Comparison of ENCODE assay signal across 9 mouse cellular contexts in genomic region chr16:22820731-22821130, GRCm38 (mm10). TPM values are rescaled to one million over a fixed set of nuclear protein-coding genes. Genes with fewer than 3 reads are reported as not detected.
DNase-seq lines count a peak whose midpoint lies in the region; TF ChIP-seq lines count a peak whose summit lies in the region.
"Had no signal": no experiment of that assay in that cellular context is flagged by ENCODE, and none has a peak within 500 bp of the region (broad histone marks: within the 10 kb centered on the region; RNA-seq: fewer than 3 reads in every experiment).

No protein-coding gene starts in this region.

- TF ChIP-seq POLR2A in cerebellum, adult 2 months (IDR thresholded peaks at IDR 0.05; ENCODE audit: borderline replicate concordance, insufficient read depth, low read length): no peak

- H3K27ac ChIP-seq in cerebellum, adult 2 months (ENCODE audit: insufficient read depth, low read length): no peak overlapping the region

- no peaks in the 10 kb centered on the region for H3K27me3 ChIP-seq in cerebellum, adult 2 months (ENCODE audit: control insufficient read depth, insufficient read depth, low read length)

- TF ChIP-seq CTCF in cerebellum, adult 2 months (IDR thresholded peaks at IDR 0.05; ENCODE audit: borderline replicate concordance, insufficient read depth, low read depth, low read length): peak; percentile 48; the same call in 1 of the 2 replicates

- H3K4me1 ChIP-seq in cerebellum, adult 2 months (ENCODE audit: control insufficient read depth, insufficient read depth, low read length): no peaks in the 10 kb centered on the region

- 17% methylated on average over 8 of the region's 8 CpGs for WGBS in cerebellum, adult 2 months

- intact Hi-C loops in left cerebral cortex, postnatal 4 days (cut with DNase I): no loop called here

- no peak overlapping the region for H3K4me3 ChIP-seq in cerebellum, adult 2 months (replicated peaks; ENCODE audit: insufficient read depth, low read depth, low read length)

- no peak for DNase-seq in cerebellum, adult 2 months
- DNase-seq in cerebellum, adult 11-12 months: no peak
- peak; percentile 26 for DNase-seq in left cerebral cortex, adult 11 months (ENCODE audit: low spot score)
- no peak for DNase-seq in left cerebral cortex, postnatal 4 days
- peak; percentile 57 to 73 for DNase-seq in frontal cortex, adult 2 months (ENCODE audit: extremely low spot score in 1 of 2, low spot score in 1 of 2)
- peak; percentile 66 to 69 for DNase-seq in right cerebral cortex, adult 2 months (ENCODE audit: low spot score in 2 of 2)
- DNase-seq in gastrocnemius, adult 8-10 months (ENCODE audit: low spot score in 2 of 2): no peak
- DNase-seq in lung, postnatal 14 days: no peak

RNA-seq across cellular contexts. Expression of gene Crygs, which starts 9.4 kb away (rescaled TPM):
- polyA plus RNA-seq in cerebellum, adult 2 months (2012; rRNA removed): 0.38 TPM in 2 replicates
- not detected for total RNA-seq in left cerebral cortex, postnatal 4 days (2021)
- polyA plus RNA-seq in frontal cortex, adult 2 months (2012; rRNA removed): 0.18 TPM in 1 of 2 replicates, not detected in the other
- not detected for total RNA-seq in gastrocnemius, adult 8-10 months (2022)
- polyA plus RNA-seq: C2C12 had no signal

RNA-seq across cellular contexts. Expression of gene Tbccd1, which starts 36.7 kb away (rescaled TPM):
- 20.2 and 21.5 TPM in 2 replicates for polyA plus RNA-seq in cerebellum, adult 2 months (2012; rRNA removed)
- total RNA-seq in left cerebral cortex, postnatal 4 days (2021): 10 to 100 TPM; 10.9 to 11.8 TPM
- 16.2 and 19.2 TPM in 2 replicates for polyA plus RNA-seq in frontal cortex, adult 2 months (2012; rRNA removed)
- 1 to 10 TPM; 7.3 to 8.4 (median 7.9) TPM for total RNA-seq in gastrocnemius, adult 8-10 months (2022)

RNA-seq across cellular contexts. Expression of gene Dnajb11, which starts 36.9 kb away (rescaled TPM):
- polyA plus RNA-seq in cerebellum, adult 2 months (2012; rRNA removed): 41.3 and 44.8 TPM in 2 replicates
- 10 to 100 TPM; 59.3 to 61.4 TPM for total RNA-seq in left cerebral cortex, postnatal 4 days (2021)
- 42.9 and 43.0 TPM in 2 replicates for polyA plus RNA-seq in frontal cortex, adult 2 months (2012; rRNA removed)
- total RNA-seq in gastrocnemius, adult 8-10 months (2022): 10 to 100 TPM; 35.9 to 41.6 (median 37.0) TPM

Comparison
In these comparisons a context has a peak if more than half of its experiments do, and no peak if none do; other contexts are left out.
1. DNase-seq: peak in left cerebral cortex, adult 11 months (single experiment), frontal cortex, adult 2 months (2 of 2) and right cerebral cortex, adult 2 months (2 of 2); none in cerebellum, adult 2 months (0 of 2), cerebellum, adult 11-12 months (single experiment), left cerebral cortex, postnatal 4 days (single experiment), gastrocnemius, adult 8-10 months (0 of 2) and lung, postnatal 14 days (single experiment).